Mouse (Mus musculus): ENCODE data around the gene Wasl. TPM values are rescaled to one million over a fixed set of nuclear protein-coding genes. Genes with fewer than 3 reads are reported as not detected.

Gene Wasl
- polyA plus RNA-seq, 1 experiment = not detected

DNA sequence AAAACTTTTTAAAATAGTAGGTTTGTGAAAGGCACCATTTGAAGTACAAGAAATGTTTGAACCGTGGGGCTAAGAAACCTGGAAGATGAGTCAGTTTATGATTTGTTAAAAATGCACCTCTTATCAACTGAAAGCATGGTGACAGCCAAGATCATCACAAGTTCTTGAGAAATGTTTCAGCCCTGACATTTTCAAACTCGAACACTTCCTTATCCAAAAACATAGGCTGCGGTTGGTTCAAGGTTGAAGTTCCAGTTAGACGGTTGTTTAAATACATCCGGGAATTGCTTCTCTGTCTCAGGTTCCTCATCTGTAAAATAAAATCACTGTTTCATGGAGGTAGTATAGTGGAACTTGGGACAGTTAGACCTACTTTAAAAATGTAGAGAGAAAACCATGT is 1.4 kb upstream of the Wasl start:
- H3K4me3 ChIP-seq (ENCODE audit: insufficient read depth, low read depth, low read length) = no peak overlapping the region
- WGBS = 90% methylated on average over 5 of the region's 5 CpGs
- TF ChIP-seq CTCF (IDR thresholded peaks at IDR 0.05; ENCODE audit: insufficient read depth, low read depth, low read length) (no peak), POLR2A (IDR thresholded peaks at IDR 0.05; ENCODE audit: insufficient read depth, low read depth, low read length) (no peak)
- no peak overlapping the region for H3K27ac ChIP-seq (ENCODE audit: insufficient read depth, low read depth, low read length)
- H3K4me1 ChIP-seq (ENCODE audit: control insufficient read depth, insufficient read depth, low read length) = no peaks in the 10 kb centered on the region

DNA sequence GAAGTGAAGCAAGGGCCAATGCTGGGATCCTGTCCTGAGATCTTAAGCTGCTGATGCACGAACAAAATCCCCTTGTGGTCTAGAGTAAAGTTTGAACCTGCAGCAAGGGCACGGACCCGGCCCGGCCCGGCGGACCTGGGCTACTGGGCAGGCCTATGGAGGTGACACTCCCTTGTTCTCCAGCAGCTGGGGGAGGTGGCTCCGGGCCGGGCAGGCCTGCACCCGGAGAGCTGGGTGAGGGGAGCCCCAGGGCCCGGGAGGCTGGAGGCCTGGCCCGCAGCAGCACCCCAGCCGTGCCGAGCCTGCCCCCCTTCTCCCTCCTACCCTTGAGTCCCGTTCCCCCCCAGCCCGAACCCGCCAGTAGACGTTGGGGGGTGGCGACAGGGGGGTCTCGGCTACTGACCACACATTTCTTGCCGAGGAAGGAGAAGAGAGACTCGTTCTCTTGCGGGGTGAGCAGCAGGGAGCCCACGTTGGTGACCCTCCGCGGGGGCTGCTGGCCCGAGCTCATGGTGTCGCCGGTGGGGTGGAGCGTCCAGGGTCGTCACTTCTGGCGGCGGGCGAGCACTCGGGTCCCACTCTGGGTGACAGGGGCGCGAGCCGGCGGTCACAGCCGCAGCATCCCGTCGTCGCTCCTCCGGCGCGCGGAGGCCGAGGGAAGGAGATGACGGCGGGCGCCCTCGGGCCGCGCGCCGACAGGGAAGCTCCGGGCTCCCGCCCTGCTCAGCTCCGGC is 509 bp downstream of the Wasl start:
- Histone ChIP-seq H3K4me3 (ENCODE audit: insufficient read depth, low read depth, low read length) (peak overlapping the region; percentile 92), H3K27ac (ENCODE audit: insufficient read depth, low read depth, low read length) (peak overlapping the region; percentile 78), H3K4me1 (ENCODE audit: control insufficient read depth, insufficient read depth, low read length) (no peaks in the 10 kb centered on the region)
- under 1% methylated on average over 48 of the region's 58 CpGs for WGBS
- TF ChIP-seq CTCF (IDR thresholded peaks at IDR 0.05; ENCODE audit: insufficient read depth, low read depth, low read length) (no peak), POLR2A (IDR thresholded peaks at IDR 0.05; ENCODE audit: insufficient read depth, low read depth, low read length) (no peak)

DNA sequence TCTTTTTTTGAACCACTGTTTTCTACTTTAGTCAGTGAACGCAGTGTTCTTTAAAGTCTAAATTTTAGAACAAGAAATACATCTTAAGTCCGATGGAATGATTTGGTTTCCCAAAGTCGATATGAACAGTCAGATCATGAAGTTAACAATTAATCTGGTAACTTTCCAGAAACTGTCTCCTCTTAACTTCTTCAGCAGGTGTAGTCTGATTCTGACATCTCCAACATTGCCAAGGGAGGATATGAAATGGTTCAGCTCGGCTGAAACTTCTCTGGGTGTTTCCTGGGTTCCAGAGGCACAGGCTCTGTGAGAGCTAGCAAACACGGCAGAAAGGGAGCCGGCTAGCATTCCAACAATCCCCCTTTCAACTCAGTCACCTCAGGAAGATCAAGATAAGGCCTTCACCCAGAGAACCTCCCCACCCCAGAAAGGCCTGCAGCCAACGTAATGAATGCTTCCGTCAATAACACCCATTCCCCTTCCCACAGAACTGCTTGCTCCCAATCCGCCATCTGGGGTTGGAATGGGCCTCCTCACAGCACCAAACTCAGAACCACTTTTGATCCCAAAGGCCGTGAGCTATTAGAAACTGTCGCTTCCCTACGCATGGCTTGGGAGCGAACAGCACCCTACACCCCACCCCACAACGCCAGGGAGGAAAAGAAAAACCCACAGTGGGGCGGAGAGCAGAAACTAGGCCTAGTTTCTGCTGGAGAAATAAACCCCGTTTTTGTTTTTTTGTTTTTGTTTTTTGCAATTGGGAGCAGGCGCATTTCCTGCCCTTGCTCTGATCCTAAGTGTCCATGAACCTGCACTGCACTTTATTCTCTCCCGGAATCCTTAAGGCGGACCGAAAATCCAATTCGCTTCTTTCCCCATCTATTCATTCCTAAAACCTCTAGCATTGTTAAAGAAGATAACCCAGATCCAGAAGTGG is 1.3 kb downstream of the Wasl start:
- 5% methylated on average over 21 of the region's 21 CpGs for WGBS
- H3K27ac ChIP-seq (ENCODE audit: insufficient read depth, low read depth, low read length) = peak overlapping the region; percentile 12
- no peaks in the 10 kb centered on the region for H3K4me1 ChIP-seq (ENCODE audit: control insufficient read depth, insufficient read depth, low read length)
- H3K4me3 ChIP-seq (ENCODE audit: insufficient read depth, low read depth, low read length) = peak overlapping the region; percentile 92
- TF ChIP-seq CTCF (IDR thresholded peaks at IDR 0.05; ENCODE audit: insufficient read depth, low read depth, low read length) (no peak), POLR2A (IDR thresholded peaks at IDR 0.05; ENCODE audit: insufficient read depth, low read depth, low read length) (no peak)

DNA sequence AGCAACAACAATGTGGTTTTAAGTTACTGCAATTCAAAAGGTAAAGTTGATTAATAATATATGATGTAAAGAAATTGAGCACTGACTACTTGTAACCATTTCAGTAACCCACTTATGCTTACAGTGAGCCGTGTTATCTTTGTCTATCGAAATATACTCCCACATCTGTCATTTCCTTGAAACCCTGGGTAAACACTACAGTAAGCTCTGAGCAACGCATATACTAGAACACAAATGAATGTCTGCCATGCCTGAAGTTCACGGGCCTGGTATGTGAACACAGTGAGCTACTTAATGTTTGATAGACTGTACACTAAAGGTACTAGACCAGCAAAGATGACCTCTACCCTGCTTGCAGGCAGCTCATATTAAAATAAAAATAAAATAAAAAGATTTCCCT is 2.3 kb downstream of the Wasl start:
- WGBS = 36% methylated on average over 4 of the region's 4 CpGs
- no peak overlapping the region for H3K27ac ChIP-seq (ENCODE audit: insufficient read depth, low read depth, low read length)

DNA sequence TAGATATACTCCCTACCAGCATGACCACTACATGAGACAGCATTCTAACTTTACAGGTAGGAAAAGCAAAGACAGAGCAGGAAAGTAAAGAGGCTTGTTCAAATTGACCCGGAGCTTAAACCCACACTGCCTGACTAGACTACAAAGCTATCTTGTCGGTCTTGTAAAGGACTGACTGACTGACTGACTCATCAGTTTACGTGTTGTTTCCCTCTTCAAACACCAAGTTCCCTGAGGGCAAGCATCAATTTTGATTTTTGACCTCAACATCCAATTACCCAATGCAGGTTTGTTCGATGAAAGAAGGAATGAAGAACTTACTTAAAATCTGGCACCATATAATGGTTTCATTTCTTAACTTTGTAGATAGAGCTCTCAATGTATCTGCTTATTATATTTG is 2.9 kb downstream of the Wasl start:
- Histone ChIP-seq H3K4me1 (ENCODE audit: control insufficient read depth, insufficient read depth, low read length) (0 out of 2 replicates have a peak, but pooled peaks cover 3% of the 10 kb centered on the region), H3K4me3 (ENCODE audit: insufficient read depth, low read depth, low read length) (no peak overlapping the region), H3K27ac (ENCODE audit: insufficient read depth, low read depth, low read length) (no peak overlapping the region)
- 72% methylated on average over 4 of the region's 4 CpGs for WGBS
- TF ChIP-seq CTCF (IDR thresholded peaks at IDR 0.05; ENCODE audit: insufficient read depth, low read depth, low read length) (no peak), POLR2A (IDR thresholded peaks at IDR 0.05; ENCODE audit: insufficient read depth, low read depth, low read length) (no peak)

More for the DNA sequence above, 2.3 kb downstream of the Wasl start:
- TF ChIP-seq POLR2A (IDR thresholded peaks at IDR 0.05; ENCODE audit: insufficient read depth, low read depth, low read length) (no peak), CTCF (IDR thresholded peaks at IDR 0.05; ENCODE audit: insufficient read depth, low read depth, low read length) (no peak)
- Histone ChIP-seq H3K4me1 (ENCODE audit: control insufficient read depth, insufficient read depth, low read length) (0 out of 2 replicates have a peak, but pooled peaks cover 3% of the 10 kb centered on the region), H3K4me3 (ENCODE audit: insufficient read depth, low read depth, low read length) (no peak overlapping the region)

- TF ChIP-seq CTCF (IDR thresholded peaks at IDR 0.05; ENCODE audit: insufficient read depth, low read depth, low read length) (no peak), POLR2A (IDR thresholded peaks at IDR 0.05; ENCODE audit: insufficient read depth, low read depth, low read length) (no peak)
- H3K4me3 ChIP-seq (ENCODE audit: insufficient read depth, low read depth, low read length) = no peak overlapping the region
- peaks cover 8% of the 10 kb centered on the region; the same call in 1 of the 2 replicates for H3K4me1 ChIP-seq (ENCODE audit: control insufficient read depth, insufficient read depth, low read length)
- H3K27ac ChIP-seq (ENCODE audit: insufficient read depth, low read depth, low read length) = no peak overlapping the region
- 71% methylated on average over 10 of the region's 10 CpGs for WGBS
Observed at GRCm38 (mm10) chr6:24657647-24658387, 7.0 kb downstream of the Wasl start.

DNA sequence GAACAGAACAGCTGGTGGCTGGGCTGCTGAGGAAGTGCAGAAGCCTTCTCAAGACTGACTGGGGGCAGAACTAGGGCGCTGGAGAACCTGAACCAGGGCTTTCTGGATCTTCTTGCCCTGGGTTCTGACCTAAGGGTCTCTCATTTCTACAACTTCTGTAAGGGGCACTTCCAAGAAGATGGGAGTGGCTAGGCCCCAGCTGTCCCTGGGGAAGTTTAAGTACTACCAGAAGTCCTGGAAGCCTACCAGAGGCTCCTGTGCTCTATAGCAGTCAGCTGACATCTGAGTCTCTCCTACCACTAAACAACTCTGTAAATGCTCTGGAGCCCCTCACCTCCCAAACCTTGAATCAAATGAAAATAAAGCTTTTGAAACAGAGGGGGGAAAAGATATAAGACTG is 8.7 kb downstream of the Wasl start:
- H3K27ac ChIP-seq (ENCODE audit: insufficient read depth, low read depth, low read length) = no peak overlapping the region
- WGBS = 80% methylated on average over 1 of the region's 1 CpGs
- H3K4me1 ChIP-seq (ENCODE audit: control insufficient read depth, insufficient read depth, low read length) = peaks cover 10% of the 10 kb centered on the region
- no peak overlapping the region for H3K4me3 ChIP-seq (ENCODE audit: insufficient read depth, low read depth, low read length)
- no peak for TF ChIP-seq CTCF (IDR thresholded peaks at IDR 0.05; ENCODE audit: insufficient read depth, low read depth, low read length)
- TF ChIP-seq POLR2A (IDR thresholded peaks at IDR 0.05; ENCODE audit: insufficient read depth, low read depth, low read length) = no peak

GRCm38 (mm10) chr6:24651538-24651937 is 13.3 kb downstream of the Wasl start:
- TF ChIP-seq POLR2A (IDR thresholded peaks at IDR 0.05; ENCODE audit: insufficient read depth, low read depth, low read length) (no peak), CTCF (IDR thresholded peaks at IDR 0.05; ENCODE audit: insufficient read depth, low read depth, low read length) (no peak)
- Histone ChIP-seq H3K4me1 (ENCODE audit: control insufficient read depth, insufficient read depth, low read length) (peaks cover 10% of the 10 kb centered on the region), H3K4me3 (ENCODE audit: insufficient read depth, low read depth, low read length) (no peak overlapping the region), H3K27ac (ENCODE audit: insufficient read depth, low read depth, low read length) (no peak overlapping the region)
- WGBS = 79% methylated on average over 7 of the region's 7 CpGs
